In the genomic region with DNA sequence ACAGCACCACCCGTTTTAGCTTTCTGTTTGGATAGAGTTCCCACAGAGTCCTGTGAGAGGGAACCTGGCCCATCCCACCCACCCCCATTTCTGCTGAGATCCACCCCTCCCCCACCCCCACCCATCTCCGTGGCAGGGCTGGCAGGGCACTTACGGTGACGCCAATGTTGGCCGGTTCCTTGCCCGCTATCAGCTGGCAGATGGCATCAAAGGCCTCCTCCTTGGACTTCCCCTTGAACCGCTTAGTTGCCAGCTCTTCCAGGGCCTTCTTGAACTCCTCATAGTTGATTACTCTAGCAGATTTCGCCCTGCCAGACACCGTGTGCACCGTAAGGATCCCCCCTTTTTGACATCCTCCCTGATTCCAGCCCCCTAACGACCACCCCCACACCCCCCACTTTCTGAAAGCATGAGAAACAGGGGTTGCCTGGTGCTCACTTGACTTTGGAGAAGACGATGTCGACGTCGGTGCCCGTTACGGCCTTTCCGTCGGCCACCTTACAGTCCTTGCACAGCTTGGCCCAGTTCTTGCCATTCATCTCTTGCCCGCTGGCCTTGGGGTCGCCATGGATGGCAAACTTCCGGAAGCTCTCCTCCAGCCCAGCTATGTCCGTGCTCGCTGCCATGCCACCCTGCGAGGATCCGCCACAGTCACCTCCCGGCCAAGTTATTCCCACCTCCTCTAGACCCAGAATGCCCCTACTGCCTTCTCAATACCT, we compare ENCODE assay signal across 19 mouse cellular contexts. TPM values are rescaled to one million over a fixed set of nuclear protein-coding genes. Genes with fewer than 3 reads are reported as not detected.
DNase-seq lines count a peak whose midpoint lies in the region; ATAC-seq and TF ChIP-seq lines count a peak whose summit lies in the region.
"Had no signal": no experiment of that assay in that cellular context is flagged by ENCODE, and none has a peak within 500 bp of the region (broad histone marks: within the 10 kb centered on the region; RNA-seq: fewer than 3 reads in every experiment).

No protein-coding gene starts in this region.

- H3K9ac ChIP-seq in hindbrain, embryonic 13.5 days = no peak overlapping the region
- H3K9ac ChIP-seq: heart, embryonic 13.5 days had no signal

- intact Hi-C loops in gastrocnemius, adult 2 months (cut with DNase I) = no loop called here
- intact Hi-C loops in gastrocnemius, postnatal 36 days (cut with DNase I) = loop anchor here (2.0 kb wide), 1 partner anchor 63 kb away; no protein-coding TSS in a partner anchor

- peaks cover 20% of the 10 kb centered on the region for H3K36me3 ChIP-seq in hindbrain, embryonic 13.5 days

- H3K4me3 ChIP-seq in gastrocnemius, adult 2 months = peak overlapping the region; percentile 74
- no peak overlapping the region for H3K4me3 ChIP-seq in hindbrain, embryonic 13.5 days
- H3K4me3 ChIP-seq: erythroblast, embryonic 14.5 days; heart, embryonic 13.5 days; left cerebral cortex, adult 2 months had no signal

- ATAC-seq in hindbrain, embryonic 13.5 days (ENCODE audit: low FRiP score) = no peak

- peaks cover 4% of the 10 kb centered on the region; the same call in 1 of the 2 replicates for H3K27me3 ChIP-seq in hindbrain, embryonic 13.5 days

- no peak for TF ChIP-seq CTCF in gastrocnemius, adult 2 months (IDR thresholded peaks at IDR 0.05)

- peaks cover 87% of the 10 kb centered on the region for H3K4me1 ChIP-seq in hindbrain, embryonic 13.5 days (replicated peaks)

- no peak for DNase-seq in gastrocnemius, adult 2 months
- DNase-seq in gastrocnemius, postnatal 36 days = no peak
- DNase-seq in brain, adult 2 months (ENCODE audit: low read depth, low spot score) = peak; percentile 76
- peak; percentile 84 to 88 for DNase-seq in cerebellum, postnatal 10 days
- DNase-seq in kidney, adult 8-10 months = no peak
- DNase-seq in layer of hippocampus, adult 11-12 months (ENCODE audit: low spot score) = no peak
- no peak for DNase-seq in layer of hippocampus, postnatal 36 days
- DNase-seq: adrenal gland, adult 2 months; kidney, adult 2 months; kidney, postnatal 4 days had no signal

- peak overlapping the region; percentile 82 for H3K27ac ChIP-seq in gastrocnemius, adult 2 months
- H3K27ac ChIP-seq in hindbrain, embryonic 13.5 days = peak overlapping the region; percentile 90
- H3K27ac ChIP-seq: heart, embryonic 13.5 days had no signal

- no peak overlapping the region for H3K4me2 ChIP-seq in hindbrain, embryonic 13.5 days
- H3K4me2 ChIP-seq: heart, embryonic 13.5 days had no signal

- H3K9me3 ChIP-seq in hindbrain, embryonic 13.5 days = no peaks in the 10 kb centered on the region
- H3K9me3 ChIP-seq: heart, embryonic 13.5 days had no signal

- 92% methylated on average over 27 of the region's 27 CpGs for WGBS in hindbrain, embryonic 13.5 days

RNA-seq across cellular contexts. Expression of a gene that starts 3.2 kb away (rescaled TPM):
- total RNA-seq in gastrocnemius, adult 2 months (2021) = 10 to 100 TPM; 52.8 to 53.4 TPM
- 10 to 100 TPM; 54.1 to 54.9 TPM for total RNA-seq in gastrocnemius, postnatal 36 days (2021)
- polyA plus RNA-seq in hindbrain, embryonic 13.5 days (2015; fragmentation: Nextera tagmentation; extraction: Ambion mirVana) = 170 and 181 TPM in 2 replicates
- 10 to 100 TPM; 31.9 TPM for total RNA-seq in layer of hippocampus, postnatal 36 days (2021)

RNA-seq across cellular contexts. Expression of a gene that starts 28.5 kb away (rescaled TPM):
- total RNA-seq in gastrocnemius, adult 2 months (2021) = 10 to 100 TPM in 1 of 2 experiments, 1 to 10 TPM in 1; 9.6 to 11.2 TPM
- 1 to 10 TPM; 8.1 to 8.3 TPM for total RNA-seq in gastrocnemius, postnatal 36 days (2021)
- 30.9 and 34.3 TPM in 2 replicates for polyA plus RNA-seq in hindbrain, embryonic 13.5 days (2015; fragmentation: Nextera tagmentation; extraction: Ambion mirVana)
- total RNA-seq in layer of hippocampus, postnatal 36 days (2021) = 10 to 100 TPM; 32.8 to 37.6 TPM

RNA-seq across cellular contexts. Expression of a gene that starts 50.4 kb away (rescaled TPM):
- total RNA-seq in gastrocnemius, adult 2 months (2021) = not detected
- under 1 TPM in 1 of 2 experiments, not detected in 1; 0.22 TPM for total RNA-seq in gastrocnemius, postnatal 36 days (2021)
- 7.8 and 11.0 TPM in 2 replicates for polyA plus RNA-seq in hindbrain, embryonic 13.5 days (2015; fragmentation: Nextera tagmentation; extraction: Ambion mirVana)
- not detected for total RNA-seq in layer of hippocampus, postnatal 36 days (2021)
- total RNA-seq: left cerebral cortex, adult 2 months had no signal
- polyA plus RNA-seq: erythroblast, embryonic 14.5 days had no signal

RNA-seq across cellular contexts. Expression of a gene that starts 54.8 kb away (rescaled TPM):
- total RNA-seq in gastrocnemius, adult 2 months (2021) = under 1 TPM; 0.64 to 0.73 TPM
- under 1 TPM; 0.54 to 0.71 TPM for total RNA-seq in gastrocnemius, postnatal 36 days (2021)
- polyA plus RNA-seq in hindbrain, embryonic 13.5 days (2015; fragmentation: Nextera tagmentation; extraction: Ambion mirVana) = 1.1 and 1.7 TPM in 2 replicates
- total RNA-seq in layer of hippocampus, postnatal 36 days (2021) = under 1 TPM; 0.27 to 0.81 TPM
- polyA plus RNA-seq: C2C12 had no signal

RNA-seq across cellular contexts. Expression of a gene that starts 54.9 kb away (rescaled TPM):
- total RNA-seq in gastrocnemius, adult 2 months (2021) = under 1 TPM in 1 of 2 experiments, not detected in 1; 0.23 TPM
- not detected for total RNA-seq in gastrocnemius, postnatal 36 days (2021)
- polyA plus RNA-seq in hindbrain, embryonic 13.5 days (2015; fragmentation: Nextera tagmentation; extraction: Ambion mirVana) = not detected in 2 replicates
- not detected for total RNA-seq in layer of hippocampus, postnatal 36 days (2021)
- total RNA-seq: adrenal gland, adult 2 months; gastrocnemius, postnatal 25 days; left cerebral cortex, adult 2 months had no signal
- polyA plus RNA-seq: erythroblast, embryonic 14.5 days; heart, embryonic 13.5 days; liver, embryonic 16.5 days; midbrain, embryonic 11.5 days; neural tube, embryonic 14.5 days had no signal

Comparison
In these comparisons a context has a peak if more than half of its experiments do, and no peak if none do; other contexts are left out.
1. DNase-seq: peak in brain, adult 2 months (single experiment) and cerebellum, postnatal 10 days (2 of 2); none in gastrocnemius, adult 2 months (single experiment), gastrocnemius, postnatal 36 days (0 of 2), kidney, adult 8-10 months (0 of 2), layer of hippocampus, adult 11-12 months (single experiment) and layer of hippocampus, postnatal 36 days (0 of 2).